Mouse (Mus musculus) heart, postnatal 25 days (tissue): Measurements from ENCODE around the gene A030014E15Rik. TPM values are rescaled to one million over a fixed set of nuclear protein-coding genes. Genes with fewer than 3 reads are reported as not detected.
"Not testable (repeated sequence)": the region's sequence is repeated elsewhere in the genome, so short reads cannot be mapped to it uniquely, and the experiment has no call there.

Experiments
- DNase-seq: peaks from one replicate; pipeline ENCODE4 v3.0.0; 2022; ENCODE audit warnings: low spot score
- intact Hi-C: fragments of 180-260 bp; cut with DNase I; formaldehyde crosslinking; loops from one replicate; pipeline ENCODE4 v1.15.1; 2025
- total RNA-seq, 2 experiments: library from RNA; stranded (reverse); gene quantifications; 2 replicates each; pipeline ENCODE4 v1.2.3; 2021

Gene A030014E15Rik
- total RNA-seq = not detected

DNA sequence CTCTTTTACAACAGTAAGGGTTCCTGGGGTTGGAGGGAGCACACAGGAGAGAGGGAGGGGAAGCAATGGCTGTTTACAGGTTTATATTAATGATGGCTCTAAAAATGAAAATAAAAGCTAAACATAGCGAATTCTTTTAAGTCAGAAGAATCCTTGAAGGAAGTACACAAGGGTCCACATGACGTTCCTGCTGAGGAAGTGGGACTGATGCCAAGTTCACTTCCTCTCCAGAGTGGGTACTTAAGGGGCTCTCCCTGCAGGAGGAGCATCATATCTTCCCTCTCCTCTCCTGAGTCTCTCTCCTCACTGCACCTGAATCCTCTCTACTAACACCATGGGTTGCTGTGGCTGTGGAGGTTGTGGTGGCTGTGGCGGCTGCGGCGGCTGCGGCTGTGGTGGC, at the start of gene A030014E15Rik:
TSS of gene A030014E15Rik (plus strand) at position 268 of the 400 bp plus-strand sequence.
- intact Hi-C loops = no loop called here

DNA sequence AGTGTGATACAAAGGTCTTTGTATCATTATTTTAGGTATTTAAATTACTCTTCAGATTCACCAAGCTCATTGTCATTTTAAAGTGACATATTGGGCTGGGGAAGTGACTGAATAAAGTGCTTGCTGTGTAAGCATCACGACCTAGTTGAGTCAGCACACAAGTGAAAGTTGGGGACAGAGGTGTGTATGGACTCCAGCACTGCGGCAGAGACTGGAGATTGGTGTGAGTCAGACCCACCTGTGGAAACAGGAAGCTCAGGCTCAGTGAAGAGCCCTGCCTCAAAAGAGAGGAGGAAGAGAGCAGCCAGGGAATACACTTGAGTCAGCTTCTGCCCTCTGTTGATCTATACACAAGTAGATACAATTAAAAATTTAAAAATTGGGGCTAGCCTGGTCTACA, 45.5 kb upstream of the A030014E15Rik start:
- no peak for DNase-seq
- intact Hi-C loops = no loop called here

More for the DNA sequence above, at the start of gene A030014E15Rik:
- no peak for DNase-seq

DNA sequence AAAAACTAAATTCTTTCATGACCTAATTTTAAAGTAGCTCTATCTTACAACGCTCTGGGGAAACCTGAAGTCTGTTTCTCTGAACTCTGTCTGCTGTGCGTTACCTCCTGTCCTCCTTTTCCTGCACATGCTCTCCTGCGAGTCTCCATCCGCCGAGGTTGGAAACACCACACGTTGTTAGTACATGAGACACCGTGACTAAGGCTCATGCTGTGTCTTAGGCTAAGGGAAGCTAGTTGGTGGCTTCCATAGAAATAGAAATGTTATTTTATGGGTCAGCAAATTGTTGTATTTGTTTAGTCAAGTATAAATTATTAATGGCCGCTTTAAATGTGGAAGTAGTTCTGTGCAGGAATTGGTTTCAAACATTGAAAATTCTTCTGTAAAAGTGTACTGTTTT, 44.5 kb upstream of the A030014E15Rik start:
- intact Hi-C loops = loop anchor here (5.0 kb wide), 1 partner anchor 38 kb away; no protein-coding TSS in a partner anchor
- DNase-seq = no peak

GRCm38 (mm10) chr1:82893269-82893668, 31.4 kb upstream of the A030014E15Rik start:
- no peak for DNase-seq
- intact Hi-C loops = no loop called here

DNA sequence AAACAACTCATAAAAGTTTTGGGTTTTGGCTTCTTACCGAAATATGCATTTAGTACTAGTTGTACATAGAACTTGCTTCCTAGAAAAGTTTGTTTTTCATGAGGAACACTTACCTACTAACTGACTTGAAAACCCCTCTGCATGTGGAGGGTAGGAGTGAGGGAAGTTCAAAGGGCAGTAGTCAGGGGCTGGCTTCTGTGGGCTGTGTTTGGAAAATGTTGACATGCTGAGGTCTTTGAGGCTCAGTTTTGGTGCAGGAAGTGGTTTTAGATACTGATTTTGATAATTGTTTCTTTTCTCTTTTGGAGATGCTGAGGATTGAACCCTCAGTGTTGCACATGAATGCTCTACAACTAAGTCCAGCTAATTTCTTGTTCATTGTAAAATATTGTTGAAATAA, 24.1 kb upstream of the A030014E15Rik start:
- no peak for DNase-seq
- intact Hi-C loops = no loop called here

- no peak for DNase-seq
- intact Hi-C loops = no loop called here
Measured at GRCm38 (mm10) chr1:82901201-82901600, 23.5 kb upstream of the A030014E15Rik start.

- intact Hi-C loops = no loop called here
- DNase-seq = no peak
Measured at GRCm38 (mm10) chr1:82905886-82906285, 18.8 kb upstream of the A030014E15Rik start.

DNA sequence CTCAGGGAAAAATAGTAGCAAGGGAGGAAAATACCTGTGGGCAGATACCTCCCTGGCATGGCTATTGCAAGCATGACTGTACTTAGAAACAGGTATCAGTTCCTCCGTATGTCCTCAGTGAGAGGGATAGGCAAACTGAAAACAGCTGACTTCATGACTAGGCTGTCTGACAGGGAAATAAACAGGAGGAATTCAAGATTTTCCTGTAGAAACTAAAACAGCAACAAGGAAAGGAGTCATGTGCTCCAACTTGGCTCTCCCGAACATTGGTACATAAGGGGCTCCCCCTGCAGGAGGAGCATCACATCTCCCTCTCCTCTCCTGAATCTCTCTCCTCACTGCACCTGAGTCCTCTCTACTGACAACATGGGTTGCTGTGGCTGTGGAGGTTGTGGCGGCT, 11.7 kb upstream of the A030014E15Rik start, which contains the start of gene A030005L19Rik:
TSS of gene A030005L19Rik (plus strand) at position 301 of the 400 bp plus-strand sequence.
- no peak for DNase-seq
- intact Hi-C loops = no loop called here

DNA sequence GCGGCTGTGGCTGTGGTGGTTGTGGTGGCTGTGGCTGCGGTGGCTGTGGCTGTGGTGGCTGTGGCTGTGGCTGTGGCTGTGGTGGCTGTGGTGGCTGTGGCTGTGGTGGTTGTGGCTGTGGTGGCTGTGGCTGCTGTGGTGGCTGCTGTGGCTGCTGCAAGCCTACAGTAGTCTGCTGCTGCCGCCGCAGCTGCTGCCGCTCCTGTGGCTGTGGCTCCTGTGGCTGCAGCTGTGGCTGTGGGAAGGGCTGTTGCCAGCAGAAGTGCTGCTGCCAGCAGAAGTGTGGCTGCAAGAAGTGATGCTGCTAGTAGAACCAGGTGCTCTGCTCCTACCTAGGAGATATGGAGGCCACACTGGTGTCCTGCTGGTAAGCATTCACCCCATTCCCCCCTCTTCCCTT, 11.3 kb upstream of the A030014E15Rik start:
- DNase-seq, intact Hi-C loops: not testable (repeated sequence)

GRCm38 (mm10) chr1:82930558-82930957, 5.8 kb downstream of the A030014E15Rik start:
- intact Hi-C loops, DNase-seq: not testable (repeated sequence)

- DNase-seq, intact Hi-C loops: not testable (repeated sequence)
Measured at GRCm38 (mm10) chr1:82931326-82931725, 6.6 kb downstream of the A030014E15Rik start, which contains the start of gene Gm6217. TSS of gene Gm6217 (minus strand) at chr1:82931399.

- intact Hi-C loops = no loop called here
Measured at GRCm38 (mm10) chr1:82938666-82939065, 13.9 kb downstream of the A030014E15Rik start.

GRCm38 (mm10) chr1:82942505-82942904, 17.8 kb downstream of the A030014E15Rik start:
- intact Hi-C loops, DNase-seq: not testable (repeated sequence)

More at GRCm38 (mm10) chr1:82938666-82939065, 13.9 kb downstream of the A030014E15Rik start:
- no peak for DNase-seq

DNA sequence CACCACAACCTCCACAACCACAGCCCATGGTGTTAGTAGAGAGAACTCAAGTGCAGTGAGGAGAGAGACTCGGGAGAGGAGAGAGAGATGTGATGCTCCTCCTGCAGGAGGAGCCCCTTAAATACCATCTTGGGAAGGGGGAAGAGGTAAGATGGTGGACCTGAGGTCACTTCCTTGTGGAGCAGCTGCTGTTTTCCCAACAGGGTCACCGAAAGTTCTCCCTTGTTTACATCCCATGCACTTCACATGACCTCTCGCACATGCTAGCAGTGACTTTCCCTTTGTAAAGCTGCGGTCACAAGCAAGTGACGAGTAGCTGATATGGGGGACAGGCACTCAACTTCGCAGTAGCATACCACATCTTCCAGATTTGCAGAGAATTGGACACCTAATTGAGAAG, 18.6 kb downstream of the A030014E15Rik start, which contains the start of gene A030003K21Rik:
TSS of gene A030003K21Rik (minus strand) at position 94 of the 400 bp plus-strand sequence.
- intact Hi-C loops, DNase-seq: not testable (repeated sequence)

- DNase-seq, intact Hi-C loops: not testable (repeated sequence)
Measured at GRCm38 (mm10) chr1:82946029-82946428, 21.3 kb downstream of the A030014E15Rik start.

- intact Hi-C loops = no loop called here
- no peak for DNase-seq
Measured at GRCm38 (mm10) chr1:82948601-82949000, 23.9 kb downstream of the A030014E15Rik start.

DNA sequence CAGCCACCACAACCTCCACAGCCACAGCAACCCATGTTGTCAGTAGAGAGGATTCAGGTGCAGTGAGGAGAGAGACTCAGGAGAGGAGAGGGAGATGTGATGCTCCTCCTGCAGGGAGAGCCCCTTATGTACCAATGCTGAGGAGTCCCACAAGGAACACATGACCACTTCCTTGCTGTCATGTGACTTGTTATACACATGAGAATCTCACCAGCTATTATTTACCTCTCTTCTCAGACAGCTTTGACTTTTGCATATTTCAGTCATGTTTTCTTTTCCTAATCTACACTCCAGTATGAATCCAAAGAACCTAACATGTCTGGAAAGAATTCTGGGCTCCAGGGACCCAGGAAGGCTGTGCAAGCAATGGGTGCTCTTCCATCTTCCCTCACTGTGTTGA, 31.2 kb downstream of the A030014E15Rik start, which contains the start of gene Gm7544:
TSS of gene Gm7544 (minus strand) at position 101 of the 400 bp plus-strand sequence.
- intact Hi-C loops, DNase-seq: not testable (repeated sequence)

- intact Hi-C loops = no loop called here
- DNase-seq = no peak
Measured at GRCm38 (mm10) chr1:82959870-82960385, 35.2 kb downstream of the A030014E15Rik start, which contains the start of gene Gm47955. TSS of gene Gm47955 (plus strand) at chr1:82960286.

- no peak for DNase-seq
- intact Hi-C loops = no loop called here
Measured at GRCm38 (mm10) chr1:82966413-82966812, 41.7 kb downstream of the A030014E15Rik start.

- DNase-seq = peak; percentile 4
- intact Hi-C loops = no loop called here
Measured at GRCm38 (mm10) chr1:82972046-82972445, 47.3 kb downstream of the A030014E15Rik start.

DNA sequence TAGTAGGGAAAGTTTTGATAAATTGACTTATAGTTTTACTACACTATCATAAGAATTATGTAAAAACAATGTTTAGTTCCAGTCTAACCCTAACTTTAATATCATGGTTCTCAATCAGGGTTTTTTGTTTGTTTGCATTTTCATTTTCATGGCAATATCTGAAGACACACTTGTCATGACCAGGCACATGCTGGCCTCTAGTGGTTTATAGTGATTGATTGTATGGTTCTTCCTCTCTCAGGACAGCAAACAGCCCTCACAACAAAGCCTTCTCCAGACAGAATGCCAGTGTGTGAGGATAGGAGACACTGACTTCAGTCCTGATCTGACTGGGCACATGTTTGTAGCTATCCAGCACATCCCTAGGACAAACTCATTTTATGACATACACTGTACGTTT, 48.5 kb downstream of the A030014E15Rik start:
- intact Hi-C loops = no loop called here
- no peak for DNase-seq
